Mouse (Mus musculus) activated CD4-positive, CD25-positive, alpha-beta regulatory T cell, adult 4 months (primary cell): ENCODE measurements at regions not wholly inside any gene's neighbourhood (a gene's known extent, or its start where the extent isn't known, plus 50 kb on each side); places are given as distances from the start of the nearest gene placed in this dataset.

ENCODE experiments used
- ATAC-seq: one replicate; pipeline ENCODE4 v1.8.0; 2017

- no peak for ATAC-seq
These were observed 126.4 kb upstream of the Npvf start for GRCm38 (mm10) chr6:50780677-50781076.

- ATAC-seq: no peak
These were observed 127.0 kb upstream of the Npvf start for GRCm38 (mm10) chr6:50781271-50781670.

- ATAC-seq: no peak
These were observed 128.0 kb upstream of the Npvf start for GRCm38 (mm10) chr6:50782221-50782620.

- no peak for ATAC-seq
These were observed 129.3 kb upstream of the Npvf start for GRCm38 (mm10) chr6:50783494-50783893.

GRCm38 (mm10) chr6:50784381-50784780 lies 130.1 kb upstream of the Npvf start:
- no peak for ATAC-seq

GRCm38 (mm10) chr6:50787666-50788065 lies 133.4 kb upstream of the Npvf start:
- ATAC-seq: no peak

- no peak for ATAC-seq
These were observed 145.7 kb upstream of the Npvf start for GRCm38 (mm10) chr6:50799963-50800362.

GRCm38 (mm10) chr6:50802956-50803355 lies 148.7 kb upstream of the Npvf start:
- ATAC-seq: no peak

- no peak for ATAC-seq
These were observed 150.3 kb upstream of the Npvf start for GRCm38 (mm10) chr6:50804477-50805005.

- no peak for ATAC-seq
These were observed 152.3 kb upstream of the Npvf start for GRCm38 (mm10) chr6:50806376-50807077.

GRCm38 (mm10) chr6:50807187-50808012 lies 153.2 kb upstream of the Npvf start:
- ATAC-seq: no peak

- ATAC-seq: no peak
These were observed 153.9 kb upstream of the Npvf start for GRCm38 (mm10) chr6:50808126-50808525.

- ATAC-seq: no peak
These were observed 154.8 kb upstream of the Npvf start for GRCm38 (mm10) chr6:50808811-50809668.

- ATAC-seq: no peak
These were observed 155.4 kb upstream of the Npvf start for GRCm38 (mm10) chr6:50809669-50809983.

GRCm38 (mm10) chr6:50814936-50815500 lies 160.8 kb upstream of the Npvf start:
- no peak for ATAC-seq

- ATAC-seq: no peak
These were observed 161.3 kb upstream of the Npvf start for GRCm38 (mm10) chr6:50815579-50815978.

- ATAC-seq: no peak
These were observed 163.2 kb upstream of the Npvf start for GRCm38 (mm10) chr6:50817430-50817829.

GRCm38 (mm10) chr6:50818433-50818832 lies 164.2 kb upstream of the Npvf start:
- no peak for ATAC-seq

- ATAC-seq: no peak
These were observed 164.8 kb upstream of the Npvf start for GRCm38 (mm10) chr6:50818891-50819541.

GRCm38 (mm10) chr6:50821401-50822235 lies 167.4 kb upstream of the Npvf start:
- ATAC-seq: no peak
